Comparison of ENCODE assay signal across 17 mouse cellular contexts in the genomic region with DNA sequence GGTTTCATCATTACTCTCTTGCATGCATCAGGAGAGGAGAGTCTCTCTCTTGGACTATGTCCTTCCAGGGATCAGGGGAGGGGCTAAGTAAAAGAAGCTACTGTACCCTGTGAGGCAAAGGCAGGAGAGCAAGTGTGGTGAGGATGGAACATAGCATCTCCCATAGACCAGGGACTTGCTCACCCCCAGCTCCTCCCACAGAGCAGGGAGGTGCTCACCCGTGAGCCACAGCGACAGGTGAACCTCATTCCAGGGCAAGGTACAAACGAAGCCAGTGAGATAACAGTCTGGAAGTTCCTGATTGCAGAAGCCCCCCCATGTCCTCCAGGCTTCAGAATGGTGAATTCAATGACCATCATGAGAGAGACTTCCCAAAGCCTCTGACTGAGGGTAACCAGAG.
"Had no signal": no experiment of that assay in that cellular context is flagged by ENCODE, and none has a peak within 500 bp of the region (broad histone marks: within the 10 kb centered on the region; RNA-seq: fewer than 3 reads in every experiment).

No protein-coding gene starts in this region.

- H3K27me3 ChIP-seq: limb, embryonic 13.5 days; liver, embryonic 15.5 days; megakaryocyte, embryonic 14.5 days; neural tube, embryonic 12.5 days had no signal

- H3K4me2 ChIP-seq: limb, embryonic 13.5 days; liver, embryonic 11.5 days; liver, embryonic 15.5 days; lung, embryonic 14.5 days; midbrain, embryonic 11.5 days; neural tube, embryonic 12.5 days had no signal

- H3K9ac ChIP-seq: limb, embryonic 13.5 days; liver, embryonic 15.5 days; lung, embryonic 14.5 days; neural tube, embryonic 12.5 days had no signal

- H3K36me3 ChIP-seq: limb, embryonic 13.5 days; liver, embryonic 15.5 days; neural tube, embryonic 12.5 days had no signal

- DNase-seq: kidney, adult 8-10 months; kidney, postnatal 10 days; kidney, postnatal 4 days; left cerebral cortex, postnatal 4 days; lung, embryonic 14.5 days; lung, postnatal 10 days; lung, postnatal 4 days; spleen, adult 18-20 months; thymus, postnatal 25 days had no signal

- H3K9me3 ChIP-seq: limb, embryonic 13.5 days; liver, embryonic 15.5 days; neural tube, embryonic 12.5 days had no signal

- H3K27ac ChIP-seq: layer of hippocampus, adult 2 months; limb, embryonic 13.5 days; liver, embryonic 15.5 days; neural tube, embryonic 12.5 days had no signal

- H3K4me3 ChIP-seq: layer of hippocampus, adult 2 months; limb, embryonic 13.5 days; liver, embryonic 15.5 days; megakaryocyte, embryonic 14.5 days; neural tube, embryonic 12.5 days had no signal

- H3K4me1 ChIP-seq: liver, embryonic 15.5 days; megakaryocyte, embryonic 14.5 days; neural tube, embryonic 12.5 days had no signal

- ATAC-seq: inflammation-experienced regulatory T-cells, adult 6 months had no signal
